Mouse (Mus musculus) left cerebral cortex, postnatal 4 days (tissue): Measurements from ENCODE around the gene Cntd1. TPM values are rescaled to one million over a fixed set of nuclear protein-coding genes. Genes with fewer than 3 reads are reported as not detected.

Source experiments
- DNase-seq: peaks from one replicate; pipeline ENCODE4 v3.0.0-alpha.2; 2022
- intact Hi-C: fragments of 180-260 bp; cut with DNase I; formaldehyde crosslinking; loops from one replicate; pipeline ENCODE4 v1.15.1; 2025
- total RNA-seq, 2 experiments: library from RNA; stranded (reverse); gene quantifications; 2 replicates each; pipeline ENCODE4 v1.2.3; 2021

Cntd1 gene
- under 1 TPM; 0.30 to 0.68 TPM for total RNA-seq

GRCm38 (mm10) chr11:101278223-101279192 lies at the start of gene Cntd1, which contains the start of gene Coa3:
TSS of gene Cntd1 (plus strand) at chr11:101279012.
TSS of gene Coa3 (minus strand) at chr11:101279114.
- intact Hi-C loops, result no loop called here

GRCm38 (mm10) chr11:101229361-101229900 lies 49.4 kb upstream of the Cntd1 start:
- DNase-seq, result peak; percentile 79
- intact Hi-C loops, result loop anchor here (10.0 kb wide), 1 partner anchor 165 kb away; no protein-coding TSS in a partner anchor

More at GRCm38 (mm10) chr11:101278223-101279192, at the start of gene Cntd1, which contains the start of gene Coa3:
- DNase-seq, result peak; percentile 85

GRCm38 (mm10) chr11:101230061-101230511 lies 48.7 kb upstream of the Cntd1 start:
- intact Hi-C loops, result no loop called here

GRCm38 (mm10) chr11:101230526-101230925 lies 48.3 kb upstream of the Cntd1 start:
- intact Hi-C loops, result no loop called here
- DNase-seq, result no peak

More at GRCm38 (mm10) chr11:101230061-101230511, 48.7 kb upstream of the Cntd1 start:
- DNase-seq, result peak; percentile 20

GRCm38 (mm10) chr11:101230991-101231871 lies 47.6 kb upstream of the Cntd1 start:
- intact Hi-C loops, result no loop called here
- DNase-seq, result peak; percentile 18

GRCm38 (mm10) chr11:101232010-101232839 lies 46.6 kb upstream of the Cntd1 start:
- no peak for DNase-seq
- intact Hi-C loops, result no loop called here

- no peak for DNase-seq
- intact Hi-C loops, result no loop called here
Measured at GRCm38 (mm10) chr11:101233240-101233639, 45.6 kb upstream of the Cntd1 start.

GRCm38 (mm10) chr11:101234124-101234523 lies 44.7 kb upstream of the Cntd1 start:
- DNase-seq, result no peak
- intact Hi-C loops, result no loop called here

- intact Hi-C loops, result no loop called here
- DNase-seq, result no peak
Measured at GRCm38 (mm10) chr11:101235429-101235828, 43.4 kb upstream of the Cntd1 start.

- no peak for DNase-seq
- intact Hi-C loops, result no loop called here
Measured at GRCm38 (mm10) chr11:101236782-101237181, 42.0 kb upstream of the Cntd1 start.

- intact Hi-C loops, result no loop called here
- DNase-seq, result peak; percentile 72
Measured at GRCm38 (mm10) chr11:101238071-101238647, 40.7 kb upstream of the Cntd1 start.

- DNase-seq, result no peak
- intact Hi-C loops, result loop anchor here (5.0 kb wide), 1 partner anchor 33 kb away; no protein-coding TSS in a partner anchor
Measured at GRCm38 (mm10) chr11:101245071-101245470, 33.7 kb upstream of the Cntd1 start.

- peak; percentile 44 for DNase-seq
- intact Hi-C loops, result loop anchor here (5.0 kb wide), 1 partner anchor 34 kb away; no protein-coding TSS in a partner anchor
Measured at GRCm38 (mm10) chr11:101245855-101246701, 32.7 kb upstream of the Cntd1 start, which contains the start of gene Ramp2. TSS of gene Ramp2 (plus strand) at chr11:101246028.

GRCm38 (mm10) chr11:101246702-101247012 lies 32.2 kb upstream of the Cntd1 start:
- no peak for DNase-seq
- intact Hi-C loops, result loop anchor here (5.0 kb wide), 1 partner anchor 34 kb away; no protein-coding TSS in a partner anchor

GRCm38 (mm10) chr11:101247521-101248030 lies 31.2 kb upstream of the Cntd1 start:
- intact Hi-C loops, result loop anchor here (5.0 kb wide), 1 partner anchor 35 kb away; no protein-coding TSS in a partner anchor
- no peak for DNase-seq

- peak; percentile 62 for DNase-seq
- intact Hi-C loops, result loop anchor here (5.0 kb wide), 1 partner anchor 36 kb away; no protein-coding TSS in a partner anchor
Measured at GRCm38 (mm10) chr11:101248258-101248994, 30.4 kb upstream of the Cntd1 start.

GRCm38 (mm10) chr11:101251031-101251430 lies 27.8 kb upstream of the Cntd1 start:
- intact Hi-C loops, result no loop called here
- no peak for DNase-seq
